Mouse (Mus musculus): ENCODE results near the gene Rtn4ip1. TPM values are rescaled to one million over a fixed set of nuclear protein-coding genes. Genes with fewer than 3 reads are reported as not detected.

Rtn4ip1 gene
- polyA plus RNA-seq, 1 experiment from 2014 or later, result 14.4 TPM

GRCm38 (mm10) chr10:44005677-44006641, 104.4 kb downstream of the Rtn4ip1 start:
- no peak overlapping the region for H3K9ac ChIP-seq (replicated peaks)
- H3K9me3 ChIP-seq (replicated peaks), result no peaks in the 10 kb centered on the region
- H3K27ac ChIP-seq (replicated peaks), result no peak overlapping the region
- no peak for ATAC-seq (ENCODE audit: low FRiP score)
- H3K36me3 ChIP-seq, result no peaks in the 10 kb centered on the region
- WGBS, result 2% methylated on average over 40 of the region's 40 CpGs
- peak overlapping the region; percentile 31 for H3K4me3 ChIP-seq (replicated peaks)
- H3K4me2 ChIP-seq, result peak overlapping the region; percentile 65
- H3K4me1 ChIP-seq, result peaks cover 25% of the 10 kb centered on the region
- H3K27me3 ChIP-seq (replicated peaks), result peaks cover 65% of the 10 kb centered on the region

Other genes with a start within 250 kb of the Rtn4ip1 start
- 22.2 and 23.6 TPM in 2 replicates for gene Qrsl1, start 62 bp upstream of the Rtn4ip1 start, polyA plus RNA-seq (2015; fragmentation: Nextera tagmentation; extraction: Ambion mirVana)
- 0.12 and 0.33 TPM in 2 replicates for gene Crybg1, start 247.0 kb downstream of the Rtn4ip1 start, polyA plus RNA-seq (2015; fragmentation: Nextera tagmentation; extraction: Ambion mirVana)

Measured in neural tube, embryonic 15.5 days (tissue).